Mouse (Mus musculus) MEL (cell line): ENCODE measurements at regions not wholly inside any gene's neighbourhood (a gene's known extent, or its start where the extent isn't known, plus 50 kb on each side); places are given as distances from the start of the nearest gene placed in this dataset.

Experiments used
- CTCF ChIP-seq, 3 experiments: IDR thresholded peaks in 2 of 3; conservative IDR thresholded peaks in 1 of 3; 2 replicates each; pipeline ENCODE4 v1.5.1; 2011 to 2012; ENCODE audit warnings: low read length in 3 of 3, low read depth in 2 of 3, mild to moderate bottlenecking in 2 of 3, improper control_type of control experiment in 1 of 3, inconsistent platforms in 1 of 3, mixed read lengths in 1 of 3, moderate library complexity in 1 of 3; ENCODE audit not compliant: control insufficient read depth in 1 of 3, insufficient read depth in 1 of 3, poor library complexity in 1 of 3, severe bottlenecking in 1 of 3
- E2F4 ChIP-seq: IDR thresholded peaks from 2 replicates; pipeline ENCODE4 v1.6.1; 2011; ENCODE audit warnings: low read depth, low read length, improper control_type of control experiment, borderline replicate concordance
- ETS1 ChIP-seq: IDR thresholded peaks from 2 replicates; pipeline ENCODE4 v1.6.1; 2012; ENCODE audit warnings: low read depth, mild to moderate bottlenecking, inconsistent platforms, low read length, improper control_type of control experiment, moderate library complexity
- KAT2A ChIP-seq: conservative IDR thresholded peaks from 2 replicates; pipeline ENCODE4 v1.6.1; 2012; ENCODE audit warnings: low read depth, low read length, improper control_type of control experiment, inconsistent platforms
- MAX ChIP-seq: IDR thresholded peaks from 2 replicates; pipeline ENCODE4 v1.6.1; 2011; ENCODE audit warnings: low read length, improper control_type of control experiment
- POLR2A ChIP-seq, 2 experiments: IDR thresholded peaks; 2 replicates each; pipeline ENCODE4 v1.6.1; 2011 to 2012; ENCODE audit warnings: low read length in 2 of 2, mild to moderate bottlenecking in 2 of 2, control low read depth in 1 of 2, improper control_type of control experiment in 1 of 2, low read depth in 1 of 2, moderate library complexity in 1 of 2; ENCODE audit not compliant: control insufficient read depth in 1 of 2, insufficient read depth in 1 of 2, poor library complexity in 1 of 2
- RAD21 ChIP-seq: IDR thresholded peaks from 2 replicates; pipeline ENCODE4 v1.6.1; 2011; ENCODE audit warnings: mild to moderate bottlenecking, low read depth, low read length, improper control_type of control experiment
- SIN3A ChIP-seq: IDR thresholded peaks from 2 replicates; pipeline ENCODE4 v1.6.1; 2012; ENCODE audit warnings: low read length, improper control_type of control experiment, inconsistent platforms
- TAL1 ChIP-seq: IDR thresholded peaks from 2 replicates; pipeline ENCODE4 v1.6.1; 2012; ENCODE audit warnings: mild to moderate bottlenecking, inconsistent platforms, low read length, moderate library complexity, mixed read lengths

DNA sequence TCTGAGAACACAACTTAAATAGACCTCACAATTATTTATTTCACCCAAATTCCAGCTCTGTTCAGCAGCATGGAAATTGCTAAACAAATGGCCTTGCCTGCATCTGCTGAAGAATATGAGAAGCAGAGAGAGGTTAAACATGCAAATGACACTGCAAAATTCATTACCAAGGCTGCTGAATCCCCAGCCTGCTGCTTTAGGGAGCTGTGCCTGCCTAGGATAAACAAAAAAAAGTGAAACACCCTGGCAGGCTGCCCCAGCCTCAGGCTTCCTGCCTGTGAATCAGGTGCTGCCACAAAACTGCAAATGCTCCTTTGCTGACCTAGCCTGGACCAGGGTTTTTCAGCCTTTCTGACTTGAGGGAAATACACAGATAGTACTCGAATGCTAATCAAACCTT is 346.4 kb upstream of the Lrrc3b start:
- TF ChIP-seq POLR2A (IDR thresholded peaks at IDR 0.05; ENCODE audit: control insufficient read depth in 1 of 2, insufficient read depth in 1 of 2, low read depth in 1 of 2, low read length in 2 of 2, poor library complexity in 1 of 2) = no peak
- no peak for TF ChIP-seq TAL1
- no peak for TF ChIP-seq ETS1
- no peak for TF ChIP-seq E2F4
- TF ChIP-seq MAX = no peak
- TF ChIP-seq RAD21 = no peak
- TF ChIP-seq KAT2A = no peak
- TF ChIP-seq SIN3A = no peak
- TF ChIP-seq CTCF (IDR thresholded peaks at IDR 0.05 in 2 of 3, conservative IDR thresholded peaks at IDR 0.05 in 1 of 3; ENCODE audit: control insufficient read depth in 1 of 3, insufficient read depth in 1 of 3, low read depth in 2 of 3, low read length in 3 of 3, poor library complexity in 1 of 3, severe bottlenecking in 1 of 3) = no peak
